Mouse (Mus musculus) hindbrain, embryonic 12.5 days (tissue): ENCODE data around the gene Tiprl. TPM values are rescaled to one million over a fixed set of nuclear protein-coding genes. Genes with fewer than 3 reads are reported as not detected.

Source experiments
- polyA plus RNA-seq: library from polyadenylated mRNA; unstranded; fragments of >200 nt; fragmentation: Nextera tagmentation; extraction: Ambion mirVana; gene quantifications from 2 replicates; pipeline ENCODE4 v1.2.1, GENCODE M21; 2016

The Tiprl gene
- polyA plus RNA-seq, 1 experiment from 2014 or later: 110 TPM

Other genes with a start within 250 kb of the Tiprl start
- not detected in 2 replicates for gene Tbx19, start 76.2 kb downstream of the Tiprl start, polyA plus RNA-seq
- 14.3 and 14.4 TPM in 2 replicates for gene Sft2d2, start 42.6 kb downstream of the Tiprl start, polyA plus RNA-seq
- 3.0 and 3.6 TPM in 2 replicates for gene Gpr161, start 58.8 kb upstream of the Tiprl start, polyA plus RNA-seq
- gene Dcaf6, start 223.5 kb upstream of the Tiprl start, polyA plus RNA-seq: 12.4 and 12.9 TPM in 2 replicates
- 145 and 146 TPM in 2 replicates for gene Mpc2, start 223.6 kb upstream of the Tiprl start, polyA plus RNA-seq
- gene Adcy10, start 248.2 kb upstream of the Tiprl start, polyA plus RNA-seq: 0.09 and 0.12 TPM in 2 replicates